Mouse (Mus musculus) G1E (cell line): Measurements from ENCODE around the gene Evx1. TPM values are rescaled to one million over a fixed set of nuclear protein-coding genes. Genes with fewer than 3 reads are reported as not detected.

Experiments used
- ATAC-seq: 2 replicates; pipeline ENCODE4 v1.8.0; 2016; ENCODE audit warnings: mild to moderate bottlenecking; ENCODE audit not compliant: insufficient number of reproducible peaks, poor library complexity, low FRiP score, severe bottlenecking; ENCODE audit errors: extremely low read depth
- DNase-seq: peaks from one replicate; pipeline ENCODE4 v3.0.0; 2012; ENCODE audit warnings: low spot score
- H3K27me3 ChIP-seq: 2 replicates; pipeline ENCODE4 v1.6.1; 2012; ENCODE audit warnings: mild to moderate bottlenecking, low read length, inconsistent platforms; ENCODE audit not compliant: insufficient read depth
- H3K36me3 ChIP-seq: replicated peaks from 2 replicates; pipeline ENCODE3; 2012; ENCODE audit warnings: mild to moderate bottlenecking, inconsistent platforms
- H3K4me1 ChIP-seq: 2 replicates; pipeline ENCODE4 v1.6.1; 2012; ENCODE audit warnings: low read depth, low read length, inconsistent platforms, mixed read lengths; ENCODE audit not compliant: insufficient read depth
- H3K4me3 ChIP-seq: 2 replicates; pipeline ENCODE4 v1.5.1; 2012; ENCODE audit warnings: low read depth, mild to moderate bottlenecking, inconsistent platforms, low read length, moderate library complexity, mixed read lengths
- H3K9me3 ChIP-seq: replicated peaks from 2 replicates; pipeline ENCODE4 v1.6.1; 2012; ENCODE audit warnings: inconsistent platforms
- CTCF ChIP-seq: IDR thresholded peaks from 2 replicates; pipeline ENCODE4 v1.5.1; 2012; ENCODE audit warnings: low read depth, low read length, inconsistent platforms, mixed read lengths
- GATA1 ChIP-seq: IDR thresholded peaks from 2 replicates; pipeline ENCODE4 v1.6.1; 2012; ENCODE audit warnings: borderline replicate concordance, low read length, inconsistent platforms, mixed read lengths
- GATA2 ChIP-seq: IDR thresholded peaks from 2 replicates; pipeline ENCODE4 v1.6.1; 2012; ENCODE audit warnings: low read depth, low read length, inconsistent platforms, borderline replicate concordance
- POLR2AphosphoS5 ChIP-seq: IDR thresholded peaks from 2 replicates; pipeline ENCODE4 v1.6.1; 2012; ENCODE audit warnings: low read depth, low read length, inconsistent platforms; ENCODE audit not compliant: insufficient replicate concordance
- TAL1 ChIP-seq: conservative IDR thresholded peaks from 2 replicates; pipeline ENCODE4 v1.6.1; 2012; ENCODE audit warnings: low read depth, low read length, inconsistent platforms, mixed read lengths
- polyA plus RNA-seq: library from polyadenylated mRNA; stranded (reverse); fragments of >175 nt; gene quantifications from 2 replicates; pipeline ENCODE4 v1.2.3, GENCODE M21; 2012
- total RNA-seq, 2 experiments: library from RNA; stranded (forward) in 1 of 2; stranded (reverse) in 1 of 2; fragments of 200-1000 nt in 1 of 2; fragments of >200 nt in 1 of 2; fragmentation: Nextera tagmentation in 1 of 2; gene quantifications; 2 replicates each; pipeline ENCODE4 v1.2.3; 2014 to 2017

The Evx1 gene
- total and polyA plus RNA-seq, 3 experiments, result not detected

GRCm38 (mm10) chr6:52267221-52267620 lies 46.1 kb upstream of the Evx1 start:
- DNase-seq (no peak), ATAC-seq (no peak)
- TF ChIP-seq GATA2 (no peak), CTCF (no peak), TAL1 (no peak), POLR2AphosphoS5 (no peak), GATA1 (no peak)
- Histone ChIP-seq H3K4me3 (no peak overlapping the region), H3K27me3 (peaks cover 35% of the 10 kb centered on the region), H3K9me3 (no peaks in the 10 kb centered on the region), H3K4me1 (no peaks in the 10 kb centered on the region), H3K36me3 (no peaks in the 10 kb centered on the region)

GRCm38 (mm10) chr6:52267691-52268090 lies 45.6 kb upstream of the Evx1 start:
- Histone ChIP-seq H3K27me3 (peaks cover 35% of the 10 kb centered on the region), H3K36me3 (no peaks in the 10 kb centered on the region), H3K4me1 (no peaks in the 10 kb centered on the region), H3K4me3 (no peak overlapping the region), H3K9me3 (no peaks in the 10 kb centered on the region)
- no peak for ATAC-seq
- no peak for DNase-seq
- TF ChIP-seq GATA2 (no peak), POLR2AphosphoS5 (no peak), TAL1 (no peak), CTCF (no peak), GATA1 (no peak)

- TF ChIP-seq CTCF (no peak), TAL1 (no peak), GATA1 (no peak), POLR2AphosphoS5 (no peak), GATA2 (no peak)
- H3K9me3 ChIP-seq, result no peaks in the 10 kb centered on the region
- H3K27me3 ChIP-seq, result peaks cover 30% of the 10 kb centered on the region
- no peaks in the 10 kb centered on the region for H3K36me3 ChIP-seq
- H3K4me3 ChIP-seq, result no peak overlapping the region
- DNase-seq (no peak), ATAC-seq (no peak)
- no peaks in the 10 kb centered on the region for H3K4me1 ChIP-seq
Observed at GRCm38 (mm10) chr6:52268341-52268740, 45.0 kb upstream of the Evx1 start.

- TF ChIP-seq POLR2AphosphoS5, result no peak
- no peak for TF ChIP-seq GATA1
- TF ChIP-seq TAL1, result no peak
- H3K27me3 ChIP-seq, result peaks cover 30% of the 10 kb centered on the region
- ATAC-seq (no peak), DNase-seq (no peak)
- no peaks in the 10 kb centered on the region for H3K4me1 ChIP-seq
- no peaks in the 10 kb centered on the region for H3K36me3 ChIP-seq
- H3K4me3 ChIP-seq, result no peak overlapping the region
- H3K9me3 ChIP-seq, result no peaks in the 10 kb centered on the region
Observed at GRCm38 (mm10) chr6:52268756-52269155, 44.5 kb upstream of the Evx1 start.

GRCm38 (mm10) chr6:52270494-52271480 lies 42.5 kb upstream of the Evx1 start:
- H3K4me1 ChIP-seq, result no peaks in the 10 kb centered on the region
- TF ChIP-seq CTCF (no peak), GATA2 (no peak), GATA1 (no peak), TAL1 (no peak), POLR2AphosphoS5 (no peak)
- peaks cover 17% of the 10 kb centered on the region for H3K27me3 ChIP-seq
- H3K36me3 ChIP-seq, result no peaks in the 10 kb centered on the region
- no peak overlapping the region for H3K4me3 ChIP-seq
- no peak for ATAC-seq
- no peak for DNase-seq
- H3K9me3 ChIP-seq, result no peaks in the 10 kb centered on the region

GRCm38 (mm10) chr6:52272766-52273655 lies 40.3 kb upstream of the Evx1 start:
- ATAC-seq (no peak), DNase-seq (no peak)
- TF ChIP-seq TAL1, result no peak
- no peak for TF ChIP-seq GATA2
- TF ChIP-seq CTCF, result no peak
- no peak for TF ChIP-seq GATA1
- no peak for TF ChIP-seq POLR2AphosphoS5
- no peaks in the 10 kb centered on the region for H3K36me3 ChIP-seq
- H3K9me3 ChIP-seq, result no peaks in the 10 kb centered on the region
- H3K4me1 ChIP-seq, result no peaks in the 10 kb centered on the region
- no peak overlapping the region for H3K4me3 ChIP-seq
- peaks cover 10% of the 10 kb centered on the region for H3K27me3 ChIP-seq
